In the genomic region with DNA sequence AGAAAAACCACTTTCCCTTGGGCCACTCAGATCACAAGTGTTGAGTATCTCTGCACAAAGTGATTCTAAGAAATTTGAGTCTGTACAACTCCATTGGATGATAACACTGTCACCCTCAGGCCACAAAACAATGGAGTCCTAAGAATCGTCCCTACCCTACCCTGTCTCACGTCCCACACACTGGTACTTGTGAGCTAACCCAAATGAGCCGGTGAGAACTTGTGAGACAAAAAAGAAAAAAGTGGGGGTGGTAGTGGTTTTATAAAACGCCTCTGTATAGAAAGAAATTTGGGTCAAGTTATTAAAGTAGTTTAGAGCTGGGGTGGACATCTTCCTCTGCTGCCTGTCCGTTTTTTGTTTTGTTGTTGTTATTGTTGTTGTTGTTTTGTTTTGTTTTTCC, we compare ENCODE assay signal across 11 mouse cellular contexts.
"Had no signal": no experiment of that assay in that cellular context is flagged by ENCODE, and none has a peak within 500 bp of the region (broad histone marks: within the 10 kb centered on the region; RNA-seq: fewer than 3 reads in every experiment).

No protein-coding gene starts in this region.

- DNase-seq: liver, postnatal 0 days; lung, adult 2 months; lung, postnatal 14 days; lung, postnatal 36 days; right cerebral cortex, postnatal 14 days; thymus, adult 2 months; thymus, postnatal 25 days; thymus, postnatal 4 days had no signal

- ATAC-seq: liver, postnatal 0 days; lung, postnatal 0 days; midbrain, embryonic 13.5 days; midbrain, embryonic 15.5 days had no signal
